Comparison of ENCODE assay signal across 27 mouse cellular contexts in genomic region chr16:77295574-77296355, GRCm38 (mm10).
DNase-seq lines count a peak whose midpoint lies in the region; ATAC-seq and TF ChIP-seq lines count a peak whose summit lies in the region.
"Had no signal": no experiment of that assay in that cellular context is flagged by ENCODE, and none has a peak within 500 bp of the region (broad histone marks: within the 10 kb centered on the region; RNA-seq: fewer than 3 reads in every experiment).

No protein-coding gene starts in this region.

- peaks cover 17% of the 10 kb centered on the region for H3K4me1 ChIP-seq in forebrain, embryonic 14.5 days (ENCODE audit: control insufficient read depth, insufficient read depth, low read length)
- H3K4me1 ChIP-seq in forebrain, embryonic 13.5 days = peaks cover 28% of the 10 kb centered on the region
- H3K4me1 ChIP-seq in lung, postnatal 0 days (ENCODE audit: insufficient read depth, low read depth, low read length) = no peaks in the 10 kb centered on the region
- H3K4me1 ChIP-seq in neural tube, embryonic 15.5 days = peaks cover 13% of the 10 kb centered on the region
- H3K4me1 ChIP-seq: heart, embryonic 10.5 days; heart, embryonic 15.5 days; hindbrain, embryonic 12.5 days; liver, embryonic 15.5 days; stomach, embryonic 15.5 days had no signal

- no peak overlapping the region for H3K4me3 ChIP-seq in forebrain, embryonic 14.5 days (ENCODE audit: low read depth, low read length)
- no peak overlapping the region for H3K4me3 ChIP-seq in forebrain, embryonic 13.5 days
- H3K4me3 ChIP-seq in lung, postnatal 0 days (ENCODE audit: low read depth, low read length) = no peak overlapping the region
- no peak overlapping the region for H3K4me3 ChIP-seq in neural tube, embryonic 15.5 days (replicated peaks)
- H3K4me3 ChIP-seq: forebrain, embryonic 10.5 days; heart, embryonic 10.5 days; heart, embryonic 15.5 days; hindbrain, embryonic 12.5 days; liver, embryonic 15.5 days; neural tube, embryonic 13.5 days; stomach, embryonic 15.5 days had no signal

- DNase-seq in forebrain, embryonic 14.5 days (ENCODE audit: low spot score) = peak; percentile 16
- peak; percentile 18 for DNase-seq in lung, postnatal 0 days (ENCODE audit: low spot score)
- DNase-seq in lung, postnatal 4 days = no peak
- peak; percentile 52 for DNase-seq in brain, embryonic 14.5 days (ENCODE audit: low read depth)
- DNase-seq: adrenal gland, postnatal 25 days; cerebellum, postnatal 14 days; forebrain, postnatal 0 days; gastrocnemius, postnatal 10 days; kidney, adult 9 months; kidney, postnatal 25 days; lung, embryonic 14.5 days; retina, postnatal 1 day; right cerebral cortex, postnatal 25 days; thymus, adult 18-20 months; thymus, postnatal 25 days had no signal

- no peak for TF ChIP-seq CTCF in lung, postnatal 0 days (IDR thresholded peaks at IDR 0.05)
- no peak for TF ChIP-seq CTCF in brain, embryonic 14.5 days (IDR thresholded peaks at IDR 0.05; ENCODE audit: borderline replicate concordance, extremely low read depth, insufficient read depth, insufficient read length)

- no peak overlapping the region for H3K27ac ChIP-seq in forebrain, embryonic 14.5 days (ENCODE audit: low read depth, low read length)
- H3K27ac ChIP-seq in forebrain, embryonic 13.5 days = no peak overlapping the region
- no peak overlapping the region for H3K27ac ChIP-seq in lung, postnatal 0 days (ENCODE audit: low read length)
- H3K27ac ChIP-seq in neural tube, embryonic 15.5 days (replicated peaks) = no peak overlapping the region
- H3K27ac ChIP-seq: forebrain, embryonic 10.5 days; heart, embryonic 10.5 days; heart, embryonic 15.5 days; hindbrain, embryonic 12.5 days; liver, embryonic 15.5 days; neural tube, embryonic 13.5 days; stomach, embryonic 15.5 days had no signal

- no peak for ATAC-seq in forebrain, embryonic 14.5 days
- no peak for ATAC-seq in forebrain, embryonic 13.5 days
- ATAC-seq in lung, postnatal 0 days = no peak; the same call in 1 of the 2 replicates
- no peak for ATAC-seq in inflammation-experienced regulatory T-cells, adult 6 months
- no peak for ATAC-seq in neural tube, embryonic 15.5 days (ENCODE audit: low FRiP score)
- ATAC-seq: forebrain, postnatal 0 days; intestine, postnatal 0 days had no signal

- TF ChIP-seq POLR2A in brain, embryonic 14.5 days (IDR thresholded peaks at IDR 0.05; ENCODE audit: borderline replicate concordance, extremely low read depth, insufficient read depth, insufficient read length, poor library complexity, severe bottlenecking) = no peak

- no peak overlapping the region for H3K9ac ChIP-seq in forebrain, embryonic 14.5 days (ENCODE audit: low read length)
- no peak overlapping the region for H3K9ac ChIP-seq in forebrain, embryonic 13.5 days
- H3K9ac ChIP-seq in lung, postnatal 0 days (replicated peaks; ENCODE audit: low read depth) = no peak overlapping the region
- H3K9ac ChIP-seq in neural tube, embryonic 15.5 days (replicated peaks) = no peak overlapping the region
- H3K9ac ChIP-seq: forebrain, postnatal 0 days; heart, embryonic 15.5 days; hindbrain, embryonic 12.5 days; liver, embryonic 15.5 days; lung, embryonic 14.5 days; neural tube, embryonic 13.5 days; stomach, embryonic 15.5 days had no signal

- no peaks in the 10 kb centered on the region for H3K27me3 ChIP-seq in forebrain, embryonic 14.5 days (replicated peaks; ENCODE audit: control insufficient read depth, insufficient read depth, low read length)
- H3K27me3 ChIP-seq in forebrain, embryonic 13.5 days = no peaks in the 10 kb centered on the region
- no peaks in the 10 kb centered on the region for H3K27me3 ChIP-seq in lung, postnatal 0 days (replicated peaks; ENCODE audit: insufficient read depth, low read length)
- H3K27me3 ChIP-seq in neural tube, embryonic 15.5 days (replicated peaks) = no peaks in the 10 kb centered on the region
- H3K27me3 ChIP-seq: heart, embryonic 15.5 days; hindbrain, embryonic 12.5 days; liver, embryonic 15.5 days; neural tube, embryonic 13.5 days; stomach, embryonic 15.5 days had no signal

- H3K36me3 ChIP-seq in forebrain, embryonic 14.5 days (ENCODE audit: control insufficient read depth, insufficient read depth, low read length) = no peaks in the 10 kb centered on the region
- no peaks in the 10 kb centered on the region for H3K36me3 ChIP-seq in forebrain, embryonic 13.5 days (ENCODE audit: poor library complexity, severe bottlenecking)
- no peaks in the 10 kb centered on the region for H3K36me3 ChIP-seq in lung, postnatal 0 days (ENCODE audit: insufficient read depth, low read length)
- H3K36me3 ChIP-seq in neural tube, embryonic 15.5 days = no peaks in the 10 kb centered on the region
- H3K36me3 ChIP-seq: forebrain, embryonic 10.5 days; heart, embryonic 10.5 days; heart, embryonic 15.5 days; hindbrain, embryonic 12.5 days; liver, embryonic 15.5 days; neural tube, embryonic 13.5 days; stomach, embryonic 15.5 days had no signal

- H3K4me2 ChIP-seq in forebrain, embryonic 14.5 days (ENCODE audit: low read length) = no peak overlapping the region
- no peak overlapping the region for H3K4me2 ChIP-seq in forebrain, embryonic 13.5 days
- no peak overlapping the region for H3K4me2 ChIP-seq in lung, postnatal 0 days (replicated peaks; ENCODE audit: low read depth, low read length)
- H3K4me2 ChIP-seq in neural tube, embryonic 15.5 days = no peak overlapping the region
- H3K4me2 ChIP-seq: heart, embryonic 15.5 days; hindbrain, embryonic 12.5 days; liver, embryonic 15.5 days; lung, embryonic 14.5 days; midbrain, embryonic 11.5 days; neural tube, embryonic 13.5 days; stomach, embryonic 15.5 days had no signal

- no peaks in the 10 kb centered on the region for H3K9me3 ChIP-seq in forebrain, embryonic 14.5 days (replicated peaks; ENCODE audit: control insufficient read depth, low read length)
- no peaks in the 10 kb centered on the region for H3K9me3 ChIP-seq in forebrain, embryonic 13.5 days (replicated peaks)
- no peaks in the 10 kb centered on the region for H3K9me3 ChIP-seq in lung, postnatal 0 days (ENCODE audit: low read length)
- H3K9me3 ChIP-seq in neural tube, embryonic 15.5 days (replicated peaks) = no peaks in the 10 kb centered on the region
- H3K9me3 ChIP-seq: forebrain, embryonic 10.5 days; heart, embryonic 10.5 days; heart, embryonic 15.5 days; hindbrain, embryonic 12.5 days; liver, embryonic 15.5 days; neural tube, embryonic 13.5 days; stomach, embryonic 15.5 days had no signal

- no peak for TF ChIP-seq EP300 in lung, postnatal 0 days (IDR thresholded peaks at IDR 0.05)

- 72% methylated on average over 4 of the region's 4 CpGs for WGBS in forebrain, embryonic 14.5 days
- WGBS in forebrain, embryonic 13.5 days = 77% methylated on average over 4 of the region's 4 CpGs
- 78% methylated on average over 4 of the region's 4 CpGs for WGBS in lung, postnatal 0 days
- WGBS in neural tube, embryonic 15.5 days = 63% methylated on average over 4 of the region's 4 CpGs

Comparison
In these comparisons a context has a peak if more than half of its experiments do, and no peak if none do; other contexts are left out.
1. DNase-seq: peak in forebrain, embryonic 14.5 days (single experiment), lung, postnatal 0 days (single experiment) and brain, embryonic 14.5 days (single experiment); none in lung, postnatal 4 days (0 of 2).